Mouse (Mus musculus): ENCODE data around the gene Nol3.

GRCm38 (mm10) chr8:105259721-105260320 lies 16.1 kb upstream of the Nol3 start:
- TF ChIP-seq POLR2A (IDR thresholded peaks at IDR 0.05; ENCODE audit: insufficient read depth, low read depth, low read length), result no peak
- 0 out of 2 replicates have a peak, but pooled peaks have one; percentile 44 for TF ChIP-seq EP300 (IDR thresholded peaks at IDR 0.05; ENCODE audit: insufficient read depth, low read depth, low read length)
